15 mouse cellular contexts compared by ENCODE assay signal in genomic region chr5:110629525-110630120, GRCm38 (mm10). TPM values are rescaled to one million over a fixed set of nuclear protein-coding genes. Genes with fewer than 3 reads are reported as not detected.
DNase-seq lines count a peak whose midpoint lies in the region; ATAC-seq and TF ChIP-seq lines count a peak whose summit lies in the region.
"Had no signal": no experiment of that assay in that cellular context is flagged by ENCODE, and none has a peak within 500 bp of the region (broad histone marks: within the 10 kb centered on the region; RNA-seq: fewer than 3 reads in every experiment).

No protein-coding gene starts in this region.

- no peaks in the 10 kb centered on the region for H3K36me3 ChIP-seq in kidney, embryonic 16.5 days (ENCODE audit: insufficient read depth, low read length)
- no peaks in the 10 kb centered on the region for H3K36me3 ChIP-seq in myocyte (ENCODE audit: control insufficient read depth, insufficient read depth)
- H3K36me3 ChIP-seq in heart, adult 2 months (ENCODE audit: control insufficient read depth, insufficient read depth, low read length) = no peaks in the 10 kb centered on the region
- no peaks in the 10 kb centered on the region for H3K36me3 ChIP-seq in midbrain, embryonic 10.5 days
- H3K36me3 ChIP-seq: G1E; hindbrain, embryonic 12.5 days had no signal

- no peak overlapping the region for H3K4me3 ChIP-seq in kidney, embryonic 16.5 days (ENCODE audit: low read length)
- peak overlapping the region; percentile 11 for H3K4me3 ChIP-seq in myocyte
- H3K4me3 ChIP-seq in heart, adult 2 months = no peak overlapping the region
- no peak overlapping the region for H3K4me3 ChIP-seq in midbrain, embryonic 10.5 days
- H3K4me3 ChIP-seq: hindbrain, embryonic 12.5 days had no signal

- no peak for TF ChIP-seq EP300 in heart, adult 2 months (IDR thresholded peaks at IDR 0.05; ENCODE audit: insufficient read depth, low read depth, low read length)

- 0 out of 2 replicates have a peak, but pooled peaks cover 3% of the 10 kb centered on the region for H3K27me3 ChIP-seq in kidney, embryonic 16.5 days (ENCODE audit: insufficient read depth, low read length)
- H3K27me3 ChIP-seq in myocyte (ENCODE audit: control insufficient read depth, insufficient read depth, insufficient read length) = peaks cover 5% of the 10 kb centered on the region
- H3K27me3 ChIP-seq in heart, adult 2 months (ENCODE audit: control insufficient read depth, insufficient read depth, low read length) = 0 out of 2 replicates have a peak, but pooled peaks cover 3% of the 10 kb centered on the region
- H3K27me3 ChIP-seq in midbrain, embryonic 10.5 days (ENCODE audit: low read depth, poor library complexity, severe bottlenecking) = 0 out of 2 replicates have a peak, but pooled peaks cover 4% of the 10 kb centered on the region
- H3K27me3 ChIP-seq: hindbrain, embryonic 12.5 days had no signal

- intact Hi-C loops in heart, adult 2 months (cut with DNase I) = loop anchor here (10.0 kb wide), 1 partner anchor 295 kb away; no protein-coding TSS in a partner anchor

- DNase-seq in kidney, adult 11 months = peak; percentile 79
- peak; percentile 90 for DNase-seq in adipocyte (ENCODE audit: low spot score)
- peak; percentile 89 to 90 for DNase-seq in adrenal gland, postnatal 36 days
- DNase-seq in heart, adult 2 months = no peak
- DNase-seq in midbrain, embryonic 10.5 days (ENCODE audit: low spot score) = no peak
- DNase-seq: heart, adult 11 months; midbrain, embryonic 14.5 days; retina, postnatal 1 day; spleen, adult 18-20 months had no signal

- no peak overlapping the region for H3K4me2 ChIP-seq in kidney, embryonic 16.5 days (replicated peaks; ENCODE audit: low read depth, low read length)
- no peak overlapping the region for H3K4me2 ChIP-seq in myocyte (ENCODE audit: low read depth)
- H3K4me2 ChIP-seq: hindbrain, embryonic 12.5 days had no signal

- no peak for ATAC-seq in kidney, embryonic 16.5 days (ENCODE audit: low FRiP score, low TSS enrichment)
- ATAC-seq: intestine, embryonic 16.5 days had no signal

- no peak overlapping the region for H3K27ac ChIP-seq in kidney, embryonic 16.5 days (ENCODE audit: low read length)
- no peak overlapping the region for H3K27ac ChIP-seq in heart, adult 2 months
- no peak overlapping the region for H3K27ac ChIP-seq in midbrain, embryonic 10.5 days (replicated peaks)
- H3K27ac ChIP-seq: hindbrain, embryonic 12.5 days; macrophage had no signal

- TF ChIP-seq POLR2A in myocyte (IDR thresholded peaks at IDR 0.05; ENCODE audit: insufficient read length, low read depth) = no peak
- TF ChIP-seq POLR2A in heart, adult 2 months (IDR thresholded peaks at IDR 0.05; ENCODE audit: insufficient read depth, low read depth, low read length) = no peak

- TF ChIP-seq CTCF in heart, adult 2 months (IDR thresholded peaks at IDR 0.05) = no peak

- no peak overlapping the region for H3ac ChIP-seq in myocyte (ENCODE audit: control insufficient read depth, insufficient read length)

- no peaks in the 10 kb centered on the region for H3K9me3 ChIP-seq in kidney, embryonic 16.5 days (ENCODE audit: low read length)
- H3K9me3 ChIP-seq in midbrain, embryonic 10.5 days (replicated peaks) = no peaks in the 10 kb centered on the region
- H3K9me3 ChIP-seq: G1E; hindbrain, embryonic 12.5 days had no signal

- 79% methylated on average over 2 of the region's 2 CpGs for WGBS in kidney, embryonic 16.5 days
- 70% methylated on average over 2 of the region's 2 CpGs for WGBS in heart, adult 2 months
- 84% methylated on average over 2 of the region's 2 CpGs for WGBS in midbrain, embryonic 10.5 days

- H3K9ac ChIP-seq in kidney, embryonic 16.5 days (replicated peaks; ENCODE audit: low read length) = no peak overlapping the region
- no peak overlapping the region for H3K9ac ChIP-seq in heart, adult 2 months (ENCODE audit: low read depth, low read length)
- H3K9ac ChIP-seq: hindbrain, embryonic 12.5 days had no signal

- H3K79me2 ChIP-seq in myocyte (ENCODE audit: control insufficient read depth, insufficient read depth) = no peaks in the 10 kb centered on the region
- no peaks in the 10 kb centered on the region for H3K79me2 ChIP-seq in heart, adult 2 months (replicated peaks; ENCODE audit: control insufficient read depth, insufficient read depth, low read length)

- 0 out of 2 replicates have a peak, but pooled peaks cover 5% of the 10 kb centered on the region for H3K4me1 ChIP-seq in kidney, embryonic 16.5 days (ENCODE audit: insufficient read depth, low read length)
- H3K4me1 ChIP-seq in heart, adult 2 months (ENCODE audit: control insufficient read depth, insufficient read depth, low read length) = no peaks in the 10 kb centered on the region
- peaks cover 6% of the 10 kb centered on the region for H3K4me1 ChIP-seq in midbrain, embryonic 10.5 days

TF ChIP-seq in myocyte, 11 proteins besides CTCF, POLR2A, EP300 and RAD21:
- peak in 1 of 3 experiments; percentile 24 for TF ChIP-seq MYOG (IDR thresholded peaks at IDR 0.05; ENCODE audit: control insufficient read depth in 1 of 3, insufficient read depth in 1 of 3, insufficient read length in 2 of 3, low read depth in 2 of 3)
- peak; percentile 82 for TF ChIP-seq SRF (IDR thresholded peaks at IDR 0.05; ENCODE audit: control insufficient read depth, insufficient read length, low read depth)
- TF ChIP-seq MYOD1 (IDR thresholded peaks at IDR 0.05; ENCODE audit: control insufficient read depth in 1 of 3, insufficient read length in 2 of 3, low read depth in 2 of 3) = peak in 2 of 3 experiments; percentile 17 to 63
- peak; percentile 31 for TF ChIP-seq TCF12 (IDR thresholded peaks at IDR 0.05; ENCODE audit: insufficient read depth, poor library complexity, severe bottlenecking)
- TF ChIP-seq POLR2AphosphoS2 (IDR thresholded peaks at IDR 0.05; ENCODE audit: insufficient read length, low read depth) = no peak
- no peak for TF ChIP-seq REST (IDR thresholded peaks at IDR 0.05; ENCODE audit: insufficient read depth, insufficient read length)
- no peak for TF ChIP-seq TCF3 (IDR thresholded peaks at IDR 0.05; ENCODE audit: insufficient read length, low read depth)
- TF ChIP-seq CEBPB (IDR thresholded peaks at IDR 0.05; ENCODE audit: insufficient read depth, poor library complexity, severe bottlenecking) = no peak

RNA-seq across cellular contexts. Expression of gene Noc4l, which starts 23.6 kb away (rescaled TPM):
- polyA plus RNA-seq in kidney, embryonic 16.5 days (2015; fragmentation: Nextera tagmentation; extraction: Ambion mirVana) = 58.9 and 65.0 TPM in 2 replicates
- 10 to 100 TPM; 20.7 to 21.1 TPM for total RNA-seq in adrenal gland, postnatal 36 days (2021)
- 42.5 TPM for polyA plus RNA-seq in myocyte (2012; fragmentation: generic; extraction: Trizol)
- total RNA-seq in heart, adult 2 months (2021) = 10 to 100 TPM; 12.5 to 14.5 TPM
- polyA plus RNA-seq in heart, adult 2 months (2012; rRNA removed) = 22.1 and 25.3 TPM in 2 replicates
- polyA plus RNA-seq in midbrain, embryonic 10.5 days (2016; fragmentation: Nextera tagmentation; extraction: Ambion mirVana) = 77.7 and 91.9 TPM in 2 replicates

RNA-seq across cellular contexts. Expression of gene Ddx51, which starts 23.6 kb away (rescaled TPM):
- polyA plus RNA-seq in kidney, embryonic 16.5 days (2015; fragmentation: Nextera tagmentation; extraction: Ambion mirVana) = 19.8 and 28.2 TPM in 2 replicates
- 10 to 100 TPM; 20.3 to 22.8 TPM for total RNA-seq in adrenal gland, postnatal 36 days (2021)
- 13.9 TPM for polyA plus RNA-seq in myocyte (2012; fragmentation: generic; extraction: Trizol)
- total RNA-seq in heart, adult 2 months (2021) = 1 to 10 TPM; 8.9 to 9.1 TPM
- polyA plus RNA-seq in heart, adult 2 months (2012; rRNA removed) = 8.8 and 10.8 TPM in 2 replicates
- 31.0 and 33.1 TPM in 2 replicates for polyA plus RNA-seq in midbrain, embryonic 10.5 days (2016; fragmentation: Nextera tagmentation; extraction: Ambion mirVana)

Comparison
In these comparisons a context has a peak if more than half of its experiments do, and no peak if none do; other contexts are left out.
1. DNase-seq: peak in kidney, adult 11 months (single experiment), adipocyte (single experiment) and adrenal gland, postnatal 36 days (2 of 2); none in heart, adult 2 months (0 of 2) and midbrain, embryonic 10.5 days (single experiment).